Mouse (Mus musculus) heart, embryonic 11.5 days (tissue): ENCODE data around the gene Wwtr1. TPM values are rescaled to one million over a fixed set of nuclear protein-coding genes. Genes with fewer than 3 reads are reported as not detected.

Experiments
- ATAC-seq: fragments of 200-750 bp; cut with Nextera tagmentation; replicated peaks from 2 replicates; pipeline ENCODE4 v1.8.0; 2017; ENCODE audit warnings: moderate library complexity; ENCODE audit not compliant: insufficient number of reproducible peaks, low FRiP score, low TSS enrichment
- H3K27ac ChIP-seq: fragments of 300-500 bp; sonication (generic); 2 replicates; pipeline ENCODE4 v1.5.1; 2014; ENCODE audit warnings: mild to moderate bottlenecking, low read depth, low read length
- H3K27me3 ChIP-seq: fragments of 300-500 bp; sonication (generic); 2 replicates; pipeline ENCODE4 v1.6.1; 2014; ENCODE audit warnings: mild to moderate bottlenecking, low read length, mixed read lengths; ENCODE audit not compliant: control insufficient read depth, insufficient read depth
- H3K36me3 ChIP-seq: fragments of 300-500 bp; sonication (generic); 2 replicates; pipeline ENCODE4 v1.6.1; 2014; ENCODE audit warnings: mild to moderate bottlenecking, low read length, moderate library complexity, mixed read lengths; ENCODE audit not compliant: control insufficient read depth, insufficient read depth
- H3K4me1 ChIP-seq: fragments of 300-500 bp; sonication (generic); 2 replicates; pipeline ENCODE4 v1.6.1; 2014; ENCODE audit warnings: low read length; ENCODE audit not compliant: control insufficient read depth, insufficient read depth
- H3K4me2 ChIP-seq: fragments of 300-500 bp; sonication (generic); 2 replicates; pipeline ENCODE4 v1.6.1; 2014; ENCODE audit warnings: mild to moderate bottlenecking, moderate library complexity
- H3K4me3 ChIP-seq: fragments of 300-500 bp; sonication (generic); 2 replicates; pipeline ENCODE4 v1.5.1; 2014; ENCODE audit warnings: low read depth, low read length
- H3K9ac ChIP-seq: fragments of 300-500 bp; sonication (generic); 2 replicates; pipeline ENCODE4 v1.6.1; 2014; ENCODE audit warnings: mild to moderate bottlenecking, low read depth, low read length, moderate library complexity
- H3K9me3 ChIP-seq: fragments of 300-500 bp; sonication (generic); replicated peaks from 2 replicates; pipeline ENCODE4 v1.6.1; 2016; ENCODE audit warnings: low read length; ENCODE audit not compliant: control insufficient read depth
- WGBS: fragments of 180-500 bp; shearing (Covaris S2); extraction: QIAGEN DNeasy Blood & Tissue Kit; methylation state at CpG from one replicate; pipeline ENCODE4 v1.1.7; 2014; ENCODE audit not compliant: insufficient replicate concordance; 5-methylcytosine and 5-hydroxymethylcytosine counted together
- microRNA-seq: library from miRNA; unstranded; fragments of <30 nt; microRNA quantifications from one replicate; pipeline ENCODE4, GENCODE M21; 2016; ENCODE audit warnings: borderline number of aligned reads
- polyA plus RNA-seq: library from polyadenylated mRNA; unstranded; fragments of >200 nt; fragmentation: Nextera tagmentation; extraction: Ambion mirVana; gene quantifications from 2 replicates; pipeline ENCODE4 v1.2.1, GENCODE M21; 2014

The Wwtr1 gene
- polyA plus RNA-seq, 1 experiment from 2014 or later = 17.4 TPM

DNA sequence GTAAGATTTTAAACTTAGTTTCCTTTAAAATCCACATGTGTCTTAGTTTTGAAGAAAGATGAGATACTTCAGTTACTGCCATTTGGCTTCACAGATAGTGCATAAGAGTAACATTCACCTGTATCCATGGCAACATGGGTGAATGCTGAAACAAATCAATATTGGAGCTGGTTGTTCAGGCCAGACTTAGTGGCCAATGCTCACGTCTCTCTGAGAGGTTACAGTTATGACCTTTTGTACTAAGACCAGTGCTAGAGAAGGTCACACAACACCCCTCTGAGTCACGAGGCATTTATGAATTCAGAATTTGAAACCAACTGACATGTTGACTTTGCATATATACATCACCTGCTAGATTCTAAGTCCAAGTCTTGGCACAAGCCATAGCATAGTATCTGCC is 155.5 kb downstream of the Wwtr1 start:
- Histone ChIP-seq H3K9me3 (no peaks in the 10 kb centered on the region), H3K4me1 (0 out of 2 replicates have a peak, but pooled peaks cover 2% of the 10 kb centered on the region), H3K4me2 (no peak overlapping the region), H3K9ac (no peak overlapping the region), H3K36me3 (no peaks in the 10 kb centered on the region), H3K27me3 (no peaks in the 10 kb centered on the region), H3K4me3 (no peak overlapping the region), H3K27ac (no peak overlapping the region)
- no peak for ATAC-seq
- 74% methylated on average over 2 of the region's 2 CpGs for WGBS

DNA sequence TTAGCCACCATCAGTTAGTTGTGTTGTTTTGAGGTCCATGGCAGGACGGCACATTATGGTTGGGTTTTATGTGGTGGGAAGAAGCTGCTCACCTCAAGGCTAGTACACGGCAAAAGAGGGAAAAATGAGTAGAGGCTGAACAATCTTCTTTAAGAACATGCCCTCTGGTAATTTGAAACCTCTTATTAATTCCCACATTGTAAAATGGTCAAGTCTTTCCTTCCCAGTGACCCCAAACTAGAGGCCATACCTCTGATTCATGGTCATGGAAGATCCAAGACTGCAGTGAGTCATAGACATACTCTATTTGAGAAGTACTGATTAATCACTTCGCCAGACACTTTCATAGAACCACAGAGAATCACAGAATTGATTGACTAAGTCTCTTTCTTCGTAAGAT is 164.2 kb downstream of the Wwtr1 start:
- WGBS = 79% methylated on average over 4 of the region's 4 CpGs
- no peaks in the 10 kb centered on the region for H3K36me3 ChIP-seq
- H3K4me3 ChIP-seq = no peak overlapping the region
- H3K27me3 ChIP-seq = no peaks in the 10 kb centered on the region
- no peak overlapping the region for H3K9ac ChIP-seq
- no peak for ATAC-seq
- no peak overlapping the region for H3K27ac ChIP-seq
- no peaks in the 10 kb centered on the region for H3K4me1 ChIP-seq
- H3K9me3 ChIP-seq = no peaks in the 10 kb centered on the region
- H3K4me2 ChIP-seq = no peak overlapping the region

Small RNA genes within 50 kb of the gene (microRNA-seq; reads per million reads assigned to microRNA genes)
- not detected for gene Mir6377

Other genes with a start within 250 kb of the Wwtr1 start
- 0.20 and 1.2 TPM in 2 replicates for gene Tm4sf4, start 150.6 kb downstream of the Wwtr1 start, polyA plus RNA-seq
- gene Commd2, start 75.8 kb upstream of the Wwtr1 start, polyA plus RNA-seq = 53.7 and 57.4 TPM in 2 replicates
- gene Ankub1, start 116.9 kb upstream of the Wwtr1 start, polyA plus RNA-seq = 0.09 TPM in 1 of 2 replicates, not detected in the other
- 51.2 and 66.3 TPM in 2 replicates for gene Rnf13, start 160.2 kb upstream of the Wwtr1 start, polyA plus RNA-seq